Mouse (Mus musculus) brain, embryonic 14.5 days (tissue): ENCODE measurements around the gene Il22ra1.

Experiments used
- CTCF ChIP-seq: fragments of 200-500 bp; IDR thresholded peaks from 2 replicates; pipeline ENCODE4 v1.5.1; 2012; ENCODE audit warnings: inconsistent platforms, mild to moderate bottlenecking, moderate library complexity, borderline replicate concordance; ENCODE audit not compliant: insufficient read depth, insufficient read length; ENCODE audit errors: extremely low read depth
- POLR2A ChIP-seq: fragments of 200-500 bp; IDR thresholded peaks from 2 replicates; pipeline ENCODE4 v1.6.1; 2012; ENCODE audit warnings: mild to moderate bottlenecking, inconsistent platforms, borderline replicate concordance; ENCODE audit not compliant: poor library complexity, insufficient read depth, insufficient read length, severe bottlenecking; ENCODE audit errors: extremely low read depth

DNA sequence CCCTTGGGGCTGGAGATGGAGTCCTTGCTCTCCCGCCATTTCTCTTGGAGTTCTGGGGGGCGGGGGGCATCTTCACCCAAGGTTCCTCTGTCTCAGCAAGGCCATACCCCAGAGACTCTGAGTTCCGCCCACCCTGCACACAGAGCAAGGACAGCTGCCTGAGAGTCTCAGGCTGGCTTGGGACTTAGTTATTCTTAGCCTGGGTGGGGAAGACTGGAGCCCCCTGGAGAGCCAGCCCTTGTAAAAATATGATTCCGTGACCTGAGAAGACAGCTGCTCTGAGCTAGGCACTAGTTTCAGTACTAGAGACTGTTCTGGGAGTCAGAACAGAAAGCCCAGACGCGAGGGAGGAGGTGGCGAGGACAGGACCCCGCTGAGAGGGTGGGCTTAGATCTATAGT lies 37.7 kb downstream of the Il22ra1 start:
- TF ChIP-seq CTCF, result no peak
- TF ChIP-seq POLR2A, result no peak
